Mouse (Mus musculus) liver, embryonic 11.5 days (tissue): ENCODE data around the gene Gm11096. TPM values are rescaled to one million over a fixed set of nuclear protein-coding genes. Genes with fewer than 3 reads are reported as not detected.

Experiments used
- ATAC-seq: fragments of 200-750 bp; cut with Nextera tagmentation; replicated peaks from 2 replicates; pipeline ENCODE4 v1.8.0; 2017; ENCODE audit warnings: moderate number of reproducible peaks, mild to moderate bottlenecking, moderate TSS enrichment, moderate library complexity; ENCODE audit not compliant: low FRiP score
- DNase-seq: peaks from one replicate; pipeline ENCODE4 v3.0.0-alpha.2; 2017; ENCODE audit warnings: low spot score
- H3K27ac ChIP-seq: fragments of 300-500 bp; sonication (generic); 2 replicates; pipeline ENCODE4 v1.5.1; 2014; ENCODE audit warnings: mild to moderate bottlenecking, low read depth, low read length, control low read depth
- H3K27me3 ChIP-seq: fragments of 300-500 bp; sonication (generic); replicated peaks from 2 replicates; pipeline ENCODE4 v1.6.1; 2014; ENCODE audit warnings: low read length, mixed read lengths; ENCODE audit not compliant: control insufficient read depth, insufficient read depth
- H3K36me3 ChIP-seq: fragments of 300-500 bp; sonication (generic); 2 replicates; pipeline ENCODE4 v1.6.1; 2014; ENCODE audit warnings: mild to moderate bottlenecking, low read length, moderate library complexity, mixed read lengths; ENCODE audit not compliant: control insufficient read depth, insufficient read depth
- H3K4me1 ChIP-seq: fragments of 300-500 bp; sonication (generic); replicated peaks from 2 replicates; pipeline ENCODE4 v1.6.1; 2014; ENCODE audit warnings: low read length, mixed read lengths; ENCODE audit not compliant: control insufficient read depth, insufficient read depth
- H3K4me2 ChIP-seq: fragments of 300-500 bp; sonication (generic); 2 replicates; pipeline ENCODE4 v1.6.1; 2014; ENCODE audit warnings: mild to moderate bottlenecking, control low read depth, moderate library complexity
- H3K4me3 ChIP-seq: fragments of 300-500 bp; sonication (generic); 2 replicates; pipeline ENCODE4 v1.5.1; 2014; ENCODE audit warnings: low read depth, low read length, control low read depth
- H3K9ac ChIP-seq: fragments of 300-500 bp; sonication (generic); 2 replicates; pipeline ENCODE4 v1.6.1; 2014; ENCODE audit warnings: low read depth, low read length, control low read depth
- H3K9me3 ChIP-seq: fragments of 300-500 bp; sonication (generic); 2 replicates; pipeline ENCODE4 v1.6.1; 2016; ENCODE audit warnings: low read length, inconsistent platforms, mixed read lengths; ENCODE audit not compliant: control insufficient read depth
- WGBS: fragments of 180-500 bp; shearing (Covaris S2); extraction: QIAGEN DNeasy Blood & Tissue Kit; methylation state at CpG from one replicate; pipeline ENCODE4 v1.1.7; 2014; 5-methylcytosine and 5-hydroxymethylcytosine counted together
- polyA plus RNA-seq: library from polyadenylated mRNA; unstranded; fragments of >200 nt; fragmentation: Nextera tagmentation; extraction: Ambion mirVana; gene quantifications from 2 replicates; pipeline ENCODE4 v1.2.1, GENCODE M21; 2014

The Gm11096 gene
- polyA plus RNA-seq, 1 experiment from 2014 or later, result not detected

GRCm38 (mm10) chr17:81416361-81417114 lies 25.0 kb upstream of the Gm11096 start:
- no peaks in the 10 kb centered on the region for H3K9me3 ChIP-seq
- H3K4me1 ChIP-seq, result no peaks in the 10 kb centered on the region
- 81% methylated on average over 6 of the region's 6 CpGs for WGBS
- H3K4me3 ChIP-seq, result no peak overlapping the region
- no peak overlapping the region for H3K4me2 ChIP-seq
- H3K27me3 ChIP-seq, result no peaks in the 10 kb centered on the region
- H3K36me3 ChIP-seq, result no peaks in the 10 kb centered on the region
- ATAC-seq (no peak), DNase-seq (no peak)
- no peak overlapping the region for H3K9ac ChIP-seq
- no peak overlapping the region for H3K27ac ChIP-seq

GRCm38 (mm10) chr17:81419802-81420459 lies 21.6 kb upstream of the Gm11096 start:
- Histone ChIP-seq H3K9ac (no peak overlapping the region), H3K27me3 (no peaks in the 10 kb centered on the region), H3K4me2 (no peak overlapping the region), H3K4me1 (no peaks in the 10 kb centered on the region), H3K9me3 (no peaks in the 10 kb centered on the region), H3K36me3 (no peaks in the 10 kb centered on the region), H3K27ac (no peak overlapping the region), H3K4me3 (no peak overlapping the region)
- ATAC-seq (no peak), DNase-seq (no peak)
- WGBS, result 86% methylated on average over 10 of the region's 10 CpGs

- ATAC-seq (no peak; the same call in 1 of the 2 replicates), DNase-seq (no peak)
- Histone ChIP-seq H3K9ac (no peak overlapping the region), H3K27me3 (no peaks in the 10 kb centered on the region), H3K4me2 (no peak overlapping the region), H3K36me3 (no peaks in the 10 kb centered on the region), H3K4me1 (no peaks in the 10 kb centered on the region), H3K27ac (no peak overlapping the region), H3K9me3 (no peaks in the 10 kb centered on the region), H3K4me3 (no peak overlapping the region)
- WGBS, result 53% methylated on average over 10 of the region's 10 CpGs
Observed at GRCm38 (mm10) chr17:81424256-81424912, 17.2 kb upstream of the Gm11096 start.

- Histone ChIP-seq H3K4me2 (no peak overlapping the region), H3K27ac (no peak overlapping the region), H3K4me3 (no peak overlapping the region), H3K36me3 (no peaks in the 10 kb centered on the region), H3K4me1 (no peaks in the 10 kb centered on the region), H3K9ac (no peak overlapping the region), H3K9me3 (no peaks in the 10 kb centered on the region), H3K27me3 (no peaks in the 10 kb centered on the region)
- DNase-seq, result no peak
- WGBS, result 85% methylated on average over 7 of the region's 7 CpGs
- ATAC-seq, result no peak
Observed at GRCm38 (mm10) chr17:81427245-81427644, 14.3 kb upstream of the Gm11096 start.

GRCm38 (mm10) chr17:81432733-81433132 lies 8.8 kb upstream of the Gm11096 start:
- Histone ChIP-seq H3K9me3 (no peaks in the 10 kb centered on the region), H3K27ac (no peak overlapping the region), H3K36me3 (no peaks in the 10 kb centered on the region), H3K9ac (no peak overlapping the region), H3K4me3 (no peak overlapping the region), H3K4me1 (no peaks in the 10 kb centered on the region), H3K27me3 (no peaks in the 10 kb centered on the region), H3K4me2 (no peak overlapping the region)
- no peak for DNase-seq
- 70% methylated on average over 2 of the region's 2 CpGs for WGBS
- no peak for ATAC-seq

- Histone ChIP-seq H3K4me2 (no peak overlapping the region), H3K9ac (no peak overlapping the region), H3K4me1 (no peaks in the 10 kb centered on the region), H3K27me3 (no peaks in the 10 kb centered on the region), H3K27ac (no peak overlapping the region), H3K4me3 (no peak overlapping the region), H3K36me3 (no peaks in the 10 kb centered on the region), H3K9me3 (no peaks in the 10 kb centered on the region)
- no peak for ATAC-seq
- 54% methylated on average over 5 of the region's 5 CpGs for WGBS
- DNase-seq, result no peak
Observed at GRCm38 (mm10) chr17:81433148-81433547, 8.4 kb upstream of the Gm11096 start.

GRCm38 (mm10) chr17:81455269-81455668 lies 13.7 kb downstream of the Gm11096 start:
- ATAC-seq (no peak), DNase-seq (no peak)
- Histone ChIP-seq H3K4me3 (no peak overlapping the region), H3K27ac (no peak overlapping the region), H3K36me3 (no peaks in the 10 kb centered on the region), H3K9ac (no peak overlapping the region), H3K9me3 (no peaks in the 10 kb centered on the region), H3K27me3 (no peaks in the 10 kb centered on the region), H3K4me2 (no peak overlapping the region), H3K4me1 (no peaks in the 10 kb centered on the region)
- WGBS, result 70% methylated on average over 3 of the region's 3 CpGs

- Histone ChIP-seq H3K4me3 (no peak overlapping the region), H3K36me3 (no peaks in the 10 kb centered on the region), H3K27ac (no peak overlapping the region), H3K9ac (no peak overlapping the region), H3K4me2 (no peak overlapping the region), H3K4me1 (no peaks in the 10 kb centered on the region), H3K9me3 (no peaks in the 10 kb centered on the region), H3K27me3 (no peaks in the 10 kb centered on the region)
- ATAC-seq (no peak), DNase-seq (no peak)
- 74% methylated on average over 7 of the region's 7 CpGs for WGBS
Observed at GRCm38 (mm10) chr17:81455977-81456376, 14.4 kb downstream of the Gm11096 start.
